Mouse (Mus musculus) midbrain, embryonic 11.5 days (tissue): ENCODE results near the gene Mtrex. TPM values are rescaled to one million over a fixed set of nuclear protein-coding genes. Genes with fewer than 3 reads are reported as not detected.

ENCODE experiments used
- ATAC-seq: fragments of 200-750 bp; cut with Nextera tagmentation; 2 replicates; pipeline ENCODE4 v1.8.0; 2017; ENCODE audit warnings: moderate TSS enrichment, moderate library complexity; ENCODE audit not compliant: low FRiP score
- DNase-seq: peaks from one replicate; pipeline ENCODE4 v3.0.0; 2015; ENCODE audit warnings: low spot score; ENCODE audit errors: missing footprints
- H3K27ac ChIP-seq: fragments of 300-500 bp; sonication (generic); 2 replicates; pipeline ENCODE4 v1.5.1; 2014; ENCODE audit warnings: low read depth, low read length
- H3K27me3 ChIP-seq: fragments of 300-500 bp; sonication (generic); 2 replicates; pipeline ENCODE4 v1.6.1; 2014; ENCODE audit warnings: mild to moderate bottlenecking, low read length, moderate library complexity, mixed read lengths; ENCODE audit not compliant: control insufficient read depth, insufficient read depth
- H3K36me3 ChIP-seq: fragments of 300-500 bp; sonication (generic); 2 replicates; pipeline ENCODE4 v1.6.1; 2014; ENCODE audit warnings: mild to moderate bottlenecking, low read length, moderate library complexity, mixed read lengths; ENCODE audit not compliant: control insufficient read depth, insufficient read depth
- H3K4me1 ChIP-seq: fragments of 300-500 bp; sonication (generic); 2 replicates; pipeline ENCODE4 v1.6.1; 2014; ENCODE audit warnings: low read length; ENCODE audit not compliant: control insufficient read depth, insufficient read depth
- H3K4me2 ChIP-seq: fragments of 300-500 bp; sonication (generic); 2 replicates; pipeline ENCODE4 v1.6.1; 2014; ENCODE audit warnings: mild to moderate bottlenecking, moderate library complexity
- H3K4me3 ChIP-seq: fragments of 300-500 bp; sonication (generic); 2 replicates; pipeline ENCODE4 v1.5.1; 2014; ENCODE audit warnings: low read depth, low read length
- H3K9ac ChIP-seq: fragments of 300-500 bp; sonication (generic); 2 replicates; pipeline ENCODE4 v1.6.1; 2014; ENCODE audit warnings: low read length
- H3K9me3 ChIP-seq: fragments of 300-500 bp; sonication (generic); 2 replicates; pipeline ENCODE4 v1.6.1; 2016; ENCODE audit warnings: low read length; ENCODE audit not compliant: control insufficient read depth
- WGBS: fragments of 180-500 bp; shearing (Covaris S2); extraction: QIAGEN DNeasy Blood & Tissue Kit; methylation state at CpG from one replicate; pipeline ENCODE4 v1.1.7; 2014; 5-methylcytosine and 5-hydroxymethylcytosine counted together
- polyA plus RNA-seq: library from polyadenylated mRNA; unstranded; fragments of >200 nt; fragmentation: Nextera tagmentation; extraction: Ambion mirVana; gene quantifications from 2 replicates; pipeline ENCODE4 v1.2.1, GENCODE M21; 2014

The Mtrex gene
- polyA plus RNA-seq, 1 experiment from 2014 or later: 104 TPM

- H3K4me3 ChIP-seq: no peak overlapping the region
- no peak overlapping the region for H3K4me2 ChIP-seq
- DNase-seq (no peak), ATAC-seq (no peak)
- H3K27ac ChIP-seq: no peak overlapping the region
- H3K9ac ChIP-seq: no peak overlapping the region
- H3K36me3 ChIP-seq: peaks cover 19% of the 10 kb centered on the region
- no peaks in the 10 kb centered on the region for H3K4me1 ChIP-seq
- H3K9me3 ChIP-seq: no peaks in the 10 kb centered on the region
- WGBS: 98% methylated on average over 3 of the region's 3 CpGs
- no peaks in the 10 kb centered on the region for H3K27me3 ChIP-seq
These were observed 25.0 kb downstream of the Mtrex start for GRCm38 (mm10) chr13:112902176-112902575.

DNA sequence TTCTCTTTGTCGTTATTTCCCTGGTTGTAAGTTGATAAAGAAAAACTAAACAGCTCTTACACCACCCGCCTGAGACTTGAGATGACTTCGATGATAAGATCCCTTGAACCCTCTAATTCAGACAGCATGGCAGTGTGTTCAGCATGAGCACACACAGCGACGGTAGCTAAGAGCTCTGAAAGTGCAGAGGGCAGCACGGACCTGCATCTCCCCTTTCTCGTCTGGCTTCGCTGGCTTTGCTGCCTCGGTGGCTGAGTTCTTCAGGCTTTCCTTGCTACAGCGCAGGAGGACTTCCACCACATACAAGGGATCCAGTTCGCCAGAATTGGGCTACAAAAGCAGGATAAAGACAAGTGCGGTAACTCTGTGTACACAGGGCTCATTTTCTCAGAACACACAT is 40.0 kb downstream of the Mtrex start:
- WGBS: 89% methylated on average over 12 of the region's 12 CpGs
- peaks cover 24% of the 10 kb centered on the region for H3K36me3 ChIP-seq

GRCm38 (mm10) chr13:112871500-112872266 is 55.5 kb downstream of the Mtrex start:
- Histone ChIP-seq H3K9me3 (no peaks in the 10 kb centered on the region), H3K36me3 (peaks cover 31% of the 10 kb centered on the region), H3K4me3 (no peak overlapping the region), H3K9ac (no peak overlapping the region), H3K27ac (no peak overlapping the region), H3K4me2 (no peak overlapping the region), H3K4me1 (no peaks in the 10 kb centered on the region), H3K27me3 (no peaks in the 10 kb centered on the region)
- WGBS: 86% methylated on average over 17 of the region's 17 CpGs
- DNase-seq: no peak
- ATAC-seq: no peak

More for the DNA sequence above, 40.0 kb downstream of the Mtrex start:
- Histone ChIP-seq H3K4me3 (no peak overlapping the region), H3K4me2 (no peak overlapping the region), H3K27me3 (no peaks in the 10 kb centered on the region), H3K9me3 (no peaks in the 10 kb centered on the region), H3K27ac (no peak overlapping the region), H3K9ac (no peak overlapping the region), H3K4me1 (no peaks in the 10 kb centered on the region)
- ATAC-seq (no peak), DNase-seq (no peak)

- Histone ChIP-seq H3K27me3 (no peaks in the 10 kb centered on the region), H3K4me1 (no peaks in the 10 kb centered on the region), H3K27ac (no peak overlapping the region), H3K9me3 (no peaks in the 10 kb centered on the region), H3K4me2 (no peak overlapping the region), H3K36me3 (peaks cover 34% of the 10 kb centered on the region), H3K9ac (no peak overlapping the region), H3K4me3 (no peak overlapping the region)
- DNase-seq (no peak), ATAC-seq (no peak)
- WGBS: 90% methylated on average over 11 of the region's 11 CpGs
These were observed 57.0 kb downstream of the Mtrex start for GRCm38 (mm10) chr13:112870039-112870690.

- Histone ChIP-seq H3K4me3 (no peak overlapping the region), H3K36me3 (peaks cover 34% of the 10 kb centered on the region), H3K4me2 (no peak overlapping the region), H3K9me3 (no peaks in the 10 kb centered on the region), H3K9ac (no peak overlapping the region), H3K27ac (no peak overlapping the region), H3K4me1 (no peaks in the 10 kb centered on the region), H3K27me3 (no peaks in the 10 kb centered on the region)
- ATAC-seq (no peak), DNase-seq (no peak)
- WGBS: 98% methylated on average over 8 of the region's 8 CpGs
These were observed 59.8 kb downstream of the Mtrex start for GRCm38 (mm10) chr13:112867381-112867780.

- Histone ChIP-seq H3K9ac (no peak overlapping the region), H3K4me2 (no peak overlapping the region), H3K36me3 (peaks cover 32% of the 10 kb centered on the region), H3K27me3 (no peaks in the 10 kb centered on the region), H3K4me1 (no peaks in the 10 kb centered on the region), H3K4me3 (no peak overlapping the region), H3K27ac (no peak overlapping the region), H3K9me3 (no peaks in the 10 kb centered on the region)
- no peak for DNase-seq
- ATAC-seq: no peak
- WGBS: 90% methylated on average over 7 of the region's 7 CpGs
These were observed 60.4 kb downstream of the Mtrex start for GRCm38 (mm10) chr13:112866782-112867181.

DNA sequence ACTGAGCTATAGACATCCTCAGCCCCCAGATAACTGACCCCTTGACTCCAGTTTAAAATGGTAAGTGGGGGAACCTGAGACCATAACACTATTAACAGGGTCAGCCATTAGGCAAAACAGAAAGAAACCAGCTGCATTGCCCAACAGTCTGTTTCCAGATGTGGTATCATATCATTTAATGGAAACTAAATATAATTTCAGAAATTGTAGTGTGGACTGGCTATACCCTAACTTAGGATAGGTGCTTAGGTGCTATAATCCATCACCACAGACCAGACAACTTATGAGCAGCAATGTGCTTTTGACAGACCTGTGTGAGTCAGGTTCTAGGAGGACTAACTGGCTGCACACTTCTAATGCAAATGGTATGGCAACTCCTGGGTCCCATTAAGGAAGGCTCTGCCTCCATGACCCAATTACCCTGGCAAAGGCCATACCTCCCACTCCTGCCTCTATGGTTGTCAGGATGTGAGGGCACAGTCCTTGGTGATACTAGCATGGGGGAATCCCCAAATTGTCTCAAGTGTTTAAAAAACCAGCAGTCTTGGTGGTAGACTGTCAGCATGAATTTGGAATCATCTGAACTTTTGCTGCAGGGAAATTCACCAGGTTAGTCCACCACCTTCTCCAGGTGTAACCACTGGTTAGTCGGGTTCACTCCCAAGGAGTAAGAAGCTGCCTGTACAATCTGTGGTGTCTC is 64.1 kb downstream of the Mtrex start:
- Histone ChIP-seq H3K4me1 (no peaks in the 10 kb centered on the region), H3K9me3 (no peaks in the 10 kb centered on the region), H3K4me2 (no peak overlapping the region), H3K9ac (no peak overlapping the region), H3K27me3 (no peaks in the 10 kb centered on the region), H3K4me3 (no peak overlapping the region), H3K27ac (no peak overlapping the region), H3K36me3 (peaks cover 11% of the 10 kb centered on the region)
- peak; percentile 75 for DNase-seq
- 86% methylated on average over 1 of the region's 1 CpGs for WGBS
- no peak for ATAC-seq

- Histone ChIP-seq H3K4me2 (no peak overlapping the region), H3K27ac (no peak overlapping the region), H3K4me3 (no peak overlapping the region), H3K4me1 (no peaks in the 10 kb centered on the region), H3K36me3 (peaks cover 7% of the 10 kb centered on the region), H3K9ac (no peak overlapping the region), H3K9me3 (no peaks in the 10 kb centered on the region), H3K27me3 (no peaks in the 10 kb centered on the region)
- ATAC-seq: no peak
- peak; percentile 66 for DNase-seq
- 80% methylated on average over 3 of the region's 3 CpGs for WGBS
These were observed 64.9 kb downstream of the Mtrex start for GRCm38 (mm10) chr13:112862342-112862741.

- ATAC-seq (no peak), DNase-seq (peak; percentile 33)
- Histone ChIP-seq H3K9ac (no peak overlapping the region), H3K4me1 (no peaks in the 10 kb centered on the region), H3K9me3 (no peaks in the 10 kb centered on the region), H3K36me3 (peaks cover 6% of the 10 kb centered on the region; the same call in 1 of the 2 replicates), H3K27me3 (no peaks in the 10 kb centered on the region), H3K27ac (no peak overlapping the region), H3K4me3 (no peak overlapping the region), H3K4me2 (no peak overlapping the region)
- WGBS: 66% methylated on average over 5 of the region's 5 CpGs
These were observed 65.3 kb downstream of the Mtrex start for GRCm38 (mm10) chr13:112861825-112862306.
